Comparison of ENCODE assay signal across 15 mouse cellular contexts in genomic region chr8:4348275-4348674, GRCm38 (mm10). TPM values are rescaled to one million over a fixed set of nuclear protein-coding genes. Genes with fewer than 3 reads are reported as not detected.
DNase-seq lines count a peak whose midpoint lies in the region; ATAC-seq and TF ChIP-seq lines count a peak whose summit lies in the region.
"Had no signal": no experiment of that assay in that cellular context is flagged by ENCODE, and none has a peak within 500 bp of the region (broad histone marks: within the 10 kb centered on the region; RNA-seq: fewer than 3 reads in every experiment).

No protein-coding gene starts in this region.

- 30% methylated on average over 12 of the region's 12 CpGs for WGBS in hindbrain, postnatal 0 days
- 39% methylated on average over 12 of the region's 12 CpGs for WGBS in hindbrain, embryonic 11.5 days
- 26% methylated on average over 12 of the region's 12 CpGs for WGBS in intestine, postnatal 0 days

- no peak overlapping the region for H3K4me2 ChIP-seq in hindbrain, postnatal 0 days (ENCODE audit: low read depth, low read length)
- H3K4me2 ChIP-seq in hindbrain, embryonic 11.5 days (replicated peaks; ENCODE audit: low read depth, low read length): no peak overlapping the region
- peak overlapping the region; percentile 43 for H3K4me2 ChIP-seq in intestine, postnatal 0 days (replicated peaks; ENCODE audit: low read depth)

- no peak overlapping the region for H3K4me3 ChIP-seq in hindbrain, postnatal 0 days (ENCODE audit: low read length)
- H3K4me3 ChIP-seq in hindbrain, embryonic 11.5 days (ENCODE audit: low read depth, low read length): no peak overlapping the region
- H3K4me3 ChIP-seq in ES-Bruce4 (ENCODE audit: low read depth, low read length): no peak overlapping the region
- 0 out of 2 replicates have a peak overlapping the region, but pooled peaks have one; percentile 2 for H3K4me3 ChIP-seq in intestine, postnatal 0 days (ENCODE audit: low read depth, low read length)
- H3K4me3 ChIP-seq: heart, adult 2 months; left cerebral cortex, adult 2 months had no signal

- TF ChIP-seq EP300 in ES-Bruce4 (IDR thresholded peaks at IDR 0.05; ENCODE audit: insufficient read depth, low read depth, low read length): no peak

- no peaks in the 10 kb centered on the region for H3K9me3 ChIP-seq in hindbrain, postnatal 0 days (ENCODE audit: low read length)
- no peaks in the 10 kb centered on the region for H3K9me3 ChIP-seq in hindbrain, embryonic 11.5 days (ENCODE audit: control insufficient read depth, low read length)
- no peaks in the 10 kb centered on the region for H3K9me3 ChIP-seq in ES-Bruce4 (replicated peaks; ENCODE audit: control insufficient read depth, insufficient read depth, low read length, poor library complexity, severe bottlenecking)
- H3K9me3 ChIP-seq in intestine, postnatal 0 days (ENCODE audit: control insufficient read depth): no peaks in the 10 kb centered on the region

- H3K9ac ChIP-seq in hindbrain, postnatal 0 days (replicated peaks; ENCODE audit: low read length): no peak overlapping the region
- H3K9ac ChIP-seq in hindbrain, embryonic 11.5 days (ENCODE audit: low read depth, low read length): no peak overlapping the region
- peak overlapping the region; percentile 27; the same call in 1 of the 2 replicates for H3K9ac ChIP-seq in ES-Bruce4 (ENCODE audit: low read depth, poor library complexity, severe bottlenecking)
- H3K9ac ChIP-seq in intestine, postnatal 0 days (ENCODE audit: low read depth, low read length): no peak overlapping the region; the same call in 1 of the 2 replicates

- TF ChIP-seq CTCF in hindbrain, postnatal 0 days (IDR thresholded peaks at IDR 0.05; ENCODE audit: low read depth): no peak
- TF ChIP-seq CTCF in ES-Bruce4 (IDR thresholded peaks at IDR 0.05; ENCODE audit: low read depth, low read length): no peak
- no peak for TF ChIP-seq CTCF in intestine, postnatal 0 days (IDR thresholded peaks at IDR 0.05; ENCODE audit: low read depth)

- no peak overlapping the region for H3K27ac ChIP-seq in hindbrain, postnatal 0 days
- no peak overlapping the region for H3K27ac ChIP-seq in hindbrain, embryonic 11.5 days (ENCODE audit: low read depth, low read length)
- H3K27ac ChIP-seq in ES-Bruce4 (ENCODE audit: insufficient read depth, low read length): peak overlapping the region; percentile 36
- no peak overlapping the region for H3K27ac ChIP-seq in intestine, postnatal 0 days (ENCODE audit: low read depth, low read length)
- H3K27ac ChIP-seq: heart, adult 2 months; left cerebral cortex, adult 2 months had no signal

- ATAC-seq in hindbrain, postnatal 0 days: 0 out of 2 replicates have a peak, but pooled peaks have one; percentile 2
- no peak for ATAC-seq in hindbrain, embryonic 11.5 days (ENCODE audit: low FRiP score)
- ATAC-seq in common myeloid progenitor, adult 5-6 weeks (replicated peaks; ENCODE audit: low read depth, poor library complexity, severe bottlenecking): peak; percentile 27; the same call in 1 of the 2 replicates
- no peak for ATAC-seq in intestine, postnatal 0 days
- ATAC-seq: inflammation-experienced regulatory T-cells, adult 6 months; Patski had no signal

- no peaks in the 10 kb centered on the region for H3K4me1 ChIP-seq in hindbrain, postnatal 0 days (ENCODE audit: insufficient read depth, low read length)
- no peaks in the 10 kb centered on the region for H3K4me1 ChIP-seq in hindbrain, embryonic 11.5 days (replicated peaks; ENCODE audit: control insufficient read depth, insufficient read depth, low read length)
- H3K4me1 ChIP-seq in ES-Bruce4 (ENCODE audit: control insufficient read depth, insufficient read depth, low read length): peaks cover 2% of the 10 kb centered on the region
- peaks cover 3% of the 10 kb centered on the region; the same call in 1 of the 2 replicates for H3K4me1 ChIP-seq in intestine, postnatal 0 days (replicated peaks; ENCODE audit: control insufficient read depth, insufficient read depth, low read length)

- no peak for DNase-seq in hindbrain, postnatal 0 days (ENCODE audit: low spot score)
- no peak for DNase-seq in hindbrain, embryonic 11.5 days (ENCODE audit: low spot score)
- DNase-seq in cerebellum, adult 11-12 months: no peak
- DNase-seq in thymus, postnatal 0 days (ENCODE audit: low spot score): no peak
- DNase-seq in lung, postnatal 4 days: no peak
- DNase-seq: cerebellum, adult 18-20 months; heart, adult 2 months; lung, postnatal 14 days; midbrain, embryonic 14.5 days had no signal

- H3K27me3 ChIP-seq in hindbrain, postnatal 0 days (ENCODE audit: insufficient read depth, low read length): no peaks in the 10 kb centered on the region
- H3K27me3 ChIP-seq in hindbrain, embryonic 11.5 days (ENCODE audit: control insufficient read depth, insufficient read depth, low read length): no peaks in the 10 kb centered on the region
- H3K27me3 ChIP-seq in ES-Bruce4 (ENCODE audit: control insufficient read depth, insufficient read depth, low read length, poor library complexity, severe bottlenecking): no peaks in the 10 kb centered on the region
- H3K27me3 ChIP-seq in intestine, postnatal 0 days (replicated peaks; ENCODE audit: control insufficient read depth, insufficient read depth, low read length): no peaks in the 10 kb centered on the region
- H3K27me3 ChIP-seq: Patski had no signal

- no peaks in the 10 kb centered on the region for H3K36me3 ChIP-seq in hindbrain, postnatal 0 days (ENCODE audit: insufficient read depth, low read length)
- H3K36me3 ChIP-seq in hindbrain, embryonic 11.5 days (ENCODE audit: control insufficient read depth, insufficient read depth, low read length): no peaks in the 10 kb centered on the region
- H3K36me3 ChIP-seq in ES-Bruce4 (ENCODE audit: control insufficient read depth, insufficient read depth, low read length, poor library complexity, severe bottlenecking): no peaks in the 10 kb centered on the region
- no peaks in the 10 kb centered on the region for H3K36me3 ChIP-seq in intestine, postnatal 0 days (ENCODE audit: control insufficient read depth, insufficient read depth)

- TF ChIP-seq POLR2A in ES-Bruce4 (IDR thresholded peaks at IDR 0.05; ENCODE audit: insufficient read depth, low read length): no peak

RNA-seq across cellular contexts. Expression of gene Elavl1, which starts 23.1 kb away (rescaled TPM):
- 56.2 and 61.0 TPM in 2 replicates for total RNA-seq in hindbrain, postnatal 0 days (2014; rRNA removed)
- polyA plus RNA-seq in hindbrain, postnatal 0 days (2015; fragmentation: Nextera tagmentation; extraction: Ambion mirVana): 64.6 and 68.4 TPM in 2 replicates
- 313 and 314 TPM in 2 replicates for polyA plus RNA-seq in hindbrain, embryonic 11.5 days (2014; fragmentation: Nextera tagmentation; extraction: Ambion mirVana)
- 118 and 123 TPM in 2 replicates for polyA plus RNA-seq in ES-Bruce4 (2011; ENCODE audit: insufficient read depth, insufficient read length, low read depth, missing spikeins)
- 93.7 and 124 TPM in 2 replicates for total RNA-seq in common myeloid progenitor, adult 5-6 weeks (2017)
- 64.8 and 73.4 TPM in 2 replicates for polyA plus RNA-seq in intestine, postnatal 0 days (2015; fragmentation: Nextera tagmentation; extraction: Ambion mirVana)
- polyA plus RNA-seq in thymus, postnatal 0 days (2015; fragmentation: Nextera tagmentation; extraction: Ambion mirVana): 209 and 236 TPM in 2 replicates

RNA-seq across cellular contexts. Expression of gene Ccl25, which starts 23.3 kb away (rescaled TPM):
- 5.9 and 6.1 TPM in 2 replicates for total RNA-seq in hindbrain, postnatal 0 days (2014; rRNA removed)
- polyA plus RNA-seq in hindbrain, postnatal 0 days (2015; fragmentation: Nextera tagmentation; extraction: Ambion mirVana): 17.2 and 17.9 TPM in 2 replicates
- 19.4 and 21.9 TPM in 2 replicates for polyA plus RNA-seq in hindbrain, embryonic 11.5 days (2014; fragmentation: Nextera tagmentation; extraction: Ambion mirVana)
- polyA plus RNA-seq in ES-Bruce4 (2011; ENCODE audit: insufficient read depth, insufficient read length, low read depth, missing spikeins): 35.1 and 40.2 TPM in 2 replicates
- total RNA-seq in common myeloid progenitor, adult 5-6 weeks (2017): 9.4 and 16.7 TPM in 2 replicates
- polyA plus RNA-seq in intestine, postnatal 0 days (2015; fragmentation: Nextera tagmentation; extraction: Ambion mirVana): 190 and 217 TPM in 2 replicates
- 811 and 840 TPM in 2 replicates for polyA plus RNA-seq in thymus, postnatal 0 days (2015; fragmentation: Nextera tagmentation; extraction: Ambion mirVana)

Comparison
In these comparisons a context has a peak if more than half of its experiments do, and no peak if none do; other contexts are left out.
1. ATAC-seq: peak in hindbrain, postnatal 0 days (single experiment) and common myeloid progenitor, adult 5-6 weeks (single experiment); none in hindbrain, embryonic 11.5 days (single experiment) and intestine, postnatal 0 days (single experiment).